Mouse (Mus musculus) myocyte (in vitro differentiated cells): ENCODE data around the gene St3gal5. TPM values are rescaled to one million over a fixed set of nuclear protein-coding genes. Genes with fewer than 3 reads are reported as not detected.

ENCODE experiments used
- H3K27me3 ChIP-seq: one replicate; pipeline ENCODE4 v1.6.1; 2011; ENCODE audit not compliant: control insufficient read depth, insufficient read depth, insufficient read length
- H3K36me3 ChIP-seq: one replicate; pipeline ENCODE4 v1.6.1; 2011; ENCODE audit not compliant: control insufficient read depth, insufficient read depth
- H3K4me2 ChIP-seq: one replicate; pipeline ENCODE4 v1.6.1; 2011; ENCODE audit warnings: low read depth, control low read depth
- H3K4me3 ChIP-seq: one replicate; pipeline ENCODE4 v1.5.1; 2011; ENCODE audit warnings: mild to moderate bottlenecking, control low read depth, moderate library complexity
- H3K79me2 ChIP-seq: one replicate; pipeline ENCODE4 v1.6.1; 2011; ENCODE audit not compliant: control insufficient read depth, insufficient read depth
- H3ac ChIP-seq: one replicate; pipeline ENCODE4 v1.6.1; 2011; ENCODE audit not compliant: control insufficient read depth, insufficient read length
- CEBPB ChIP-seq: IDR thresholded peaks from 2 replicates; pipeline ENCODE4 v1.6.1; 2011; ENCODE audit warnings: mild to moderate bottlenecking, moderate library complexity; ENCODE audit not compliant: poor library complexity, insufficient read depth, severe bottlenecking
- E2F4 ChIP-seq: IDR thresholded peaks from one replicate; pipeline ENCODE4 v1.6.1; 2011; ENCODE audit warnings: mild to moderate bottlenecking, control low read depth, moderate library complexity; ENCODE audit not compliant: insufficient read depth
- MAX ChIP-seq: IDR thresholded peaks from one replicate; pipeline ENCODE4 v1.6.1; 2011; ENCODE audit warnings: low read depth, mild to moderate bottlenecking, control low read depth
- MYOD1 ChIP-seq, 3 experiments: IDR thresholded peaks; one replicate each; pipeline ENCODE4 v1.6.1; 2011; ENCODE audit warnings: control low read depth in 2 of 3, low read depth in 2 of 3, mild to moderate bottlenecking in 2 of 3, moderate library complexity in 1 of 3; ENCODE audit not compliant: insufficient read length in 2 of 3, control insufficient read depth in 1 of 3
- MYOG ChIP-seq, 3 experiments: IDR thresholded peaks; one replicate each; pipeline ENCODE4 v1.6.1; 2011; ENCODE audit warnings: control low read depth in 2 of 3, low read depth in 2 of 3, mild to moderate bottlenecking in 2 of 3; ENCODE audit not compliant: insufficient read length in 2 of 3, control insufficient read depth in 1 of 3, insufficient read depth in 1 of 3
- POLR2A ChIP-seq: IDR thresholded peaks from one replicate; pipeline ENCODE4 v1.6.1; 2011; ENCODE audit warnings: low read depth, mild to moderate bottlenecking, control low read depth, moderate library complexity; ENCODE audit not compliant: insufficient read length
- POLR2AphosphoS2 ChIP-seq: IDR thresholded peaks from one replicate; pipeline ENCODE4 v1.6.1; 2011; ENCODE audit warnings: low read depth, control low read depth; ENCODE audit not compliant: insufficient read length
- REST ChIP-seq: IDR thresholded peaks from one replicate; pipeline ENCODE4 v1.6.1; 2011; ENCODE audit warnings: mild to moderate bottlenecking, control low read depth, moderate library complexity; ENCODE audit not compliant: insufficient read depth, insufficient read length
- SRF ChIP-seq: IDR thresholded peaks from one replicate; pipeline ENCODE4 v1.6.1; 2011; ENCODE audit warnings: low read depth; ENCODE audit not compliant: control insufficient read depth, insufficient read length
- TCF12 ChIP-seq: IDR thresholded peaks from one replicate; pipeline ENCODE4 v1.6.1; 2011; ENCODE audit warnings: mild to moderate bottlenecking, control low read depth; ENCODE audit not compliant: poor library complexity, insufficient read depth, severe bottlenecking
- TCF3 ChIP-seq: IDR thresholded peaks from one replicate; pipeline ENCODE4 v1.6.1; 2011; ENCODE audit warnings: low read depth, control low read depth; ENCODE audit not compliant: insufficient read length
- USF1 ChIP-seq: IDR thresholded peaks from one replicate; pipeline ENCODE4 v1.6.1; 2011; ENCODE audit warnings: low read depth, mild to moderate bottlenecking, control low read depth, moderate library complexity
- polyA plus RNA-seq: library from polyadenylated mRNA; unstranded; fragments of >200 nt; fragmentation: generic; extraction: Trizol; gene quantifications from one replicate; pipeline ENCODE4 v1.2.1, GENCODE M21; 2012; ENCODE audit warnings: missing spikeins

The St3gal5 gene
- polyA plus RNA-seq, 1 experiment = 94.5 TPM

DNA sequence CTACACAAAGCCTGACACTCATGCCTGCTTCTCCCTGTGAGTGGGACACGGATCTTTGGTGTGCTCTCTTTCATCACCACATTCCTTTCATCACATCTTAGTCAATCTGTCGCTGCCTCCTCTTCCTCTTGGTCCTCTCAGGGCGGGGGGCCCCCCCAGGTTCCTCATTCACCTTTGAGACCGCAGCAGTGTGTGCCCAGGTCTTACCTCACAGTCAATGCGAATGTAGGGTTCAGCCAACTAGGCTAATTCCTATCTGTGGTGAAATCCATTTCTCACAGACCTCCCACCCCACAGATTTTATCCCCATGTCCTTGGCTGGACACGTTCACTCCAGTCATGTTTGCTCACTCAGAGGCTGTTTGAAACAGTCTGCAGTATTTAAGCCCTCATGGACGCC, 17.5 kb downstream of the St3gal5 start:
- TF ChIP-seq TCF3 (no peak), E2F4 (no peak), POLR2A (no peak), REST (no peak), SRF (no peak), USF1 (no peak), CEBPB (no peak), POLR2AphosphoS2 (no peak), MYOG (IDR thresholded peaks at IDR 0.05; ENCODE audit: control insufficient read depth in 1 of 3, insufficient read depth in 1 of 3, insufficient read length in 2 of 3, low read depth in 2 of 3) (no peak), MAX (no peak), MYOD1 (IDR thresholded peaks at IDR 0.05; ENCODE audit: control insufficient read depth in 1 of 3, insufficient read length in 2 of 3, low read depth in 2 of 3) (no peak), TCF12 (no peak)
- no peak overlapping the region for H3K4me3 ChIP-seq
- H3K36me3 ChIP-seq = peaks cover 5% of the 10 kb centered on the region

DNA sequence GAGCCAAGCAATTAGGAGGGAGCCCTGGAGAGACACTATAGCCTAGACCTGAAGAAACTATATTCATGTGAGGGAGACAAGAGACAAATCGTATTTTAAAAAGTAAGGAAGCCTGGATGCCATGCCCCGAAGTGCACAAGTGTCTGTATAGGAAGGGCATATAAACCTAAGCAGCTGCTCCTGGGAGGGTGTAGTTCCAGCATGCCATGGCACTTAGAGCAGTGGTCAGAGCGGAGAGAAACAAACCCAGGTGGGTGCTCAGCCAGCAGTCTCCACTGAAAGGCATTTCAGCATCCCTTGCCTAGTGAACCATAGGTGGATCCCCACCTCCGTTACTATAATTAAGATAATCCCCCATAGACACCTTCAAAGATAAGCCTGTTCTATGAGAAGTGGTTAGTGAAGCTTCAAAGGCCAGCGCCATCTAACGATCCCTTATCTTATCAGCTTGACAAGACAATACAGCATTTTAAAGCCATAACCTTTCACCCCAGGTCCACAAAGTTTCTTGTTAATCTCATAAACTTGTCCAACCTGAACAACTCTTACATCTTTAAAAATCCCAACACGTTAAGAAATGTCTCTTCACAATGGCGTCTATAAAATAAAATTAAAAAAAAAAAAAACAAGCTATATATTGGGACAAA, 20.1 kb downstream of the St3gal5 start:
- Histone ChIP-seq H3K4me2 (peak overlapping the region; percentile 20), H3ac (no peak overlapping the region), H3K4me3 (no peak overlapping the region), H3K79me2 (peaks cover 78% of the 10 kb centered on the region), H3K36me3 (peaks cover 5% of the 10 kb centered on the region), H3K27me3 (no peaks in the 10 kb centered on the region)
- TF ChIP-seq MYOG (IDR thresholded peaks at IDR 0.05; ENCODE audit: control insufficient read depth in 1 of 3, insufficient read depth in 1 of 3, insufficient read length in 2 of 3, low read depth in 2 of 3) = peak in 1 of 3 experiments; percentile 61
- peak in 1 of 3 experiments; percentile 52 for TF ChIP-seq MYOD1 (IDR thresholded peaks at IDR 0.05; ENCODE audit: control insufficient read depth in 1 of 3, insufficient read length in 2 of 3, low read depth in 2 of 3)
- TF ChIP-seq POLR2A = no peak
- TF ChIP-seq POLR2AphosphoS2 = no peak

More for the DNA sequence above, 17.5 kb downstream of the St3gal5 start:
- no peaks in the 10 kb centered on the region for H3K27me3 ChIP-seq
- H3ac ChIP-seq = no peak overlapping the region
- no peak overlapping the region for H3K4me2 ChIP-seq
- H3K79me2 ChIP-seq = peaks cover 78% of the 10 kb centered on the region

DNA sequence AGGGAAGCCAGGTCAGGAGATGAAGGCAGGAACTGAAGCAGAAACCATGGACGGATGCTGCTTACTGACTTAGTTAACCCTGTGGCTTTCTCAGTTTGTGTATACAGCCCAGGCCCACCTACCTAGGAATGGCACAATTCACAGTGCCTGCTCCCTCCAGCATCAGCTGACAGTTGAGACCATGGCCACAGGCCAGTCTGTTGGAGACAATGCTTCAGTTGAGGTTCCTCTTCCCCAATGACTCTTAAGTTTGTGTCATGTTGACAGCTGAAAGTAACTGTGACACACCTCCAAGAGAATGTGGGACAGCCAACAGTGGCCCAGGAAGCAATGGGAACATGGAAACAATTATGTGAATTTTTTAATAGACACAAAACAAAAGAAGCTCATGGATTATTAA, 22.5 kb downstream of the St3gal5 start:
- Histone ChIP-seq H3K4me2 (no peak overlapping the region), H3K36me3 (peaks cover 5% of the 10 kb centered on the region), H3K79me2 (peaks cover 65% of the 10 kb centered on the region), H3K27me3 (no peaks in the 10 kb centered on the region), H3ac (no peak overlapping the region), H3K4me3 (no peak overlapping the region)
- TF ChIP-seq POLR2A (no peak), SRF (no peak), USF1 (no peak), TCF12 (no peak), MYOD1 (IDR thresholded peaks at IDR 0.05; ENCODE audit: control insufficient read depth in 1 of 3, insufficient read length in 2 of 3, low read depth in 2 of 3) (no peak), MYOG (IDR thresholded peaks at IDR 0.05; ENCODE audit: control insufficient read depth in 1 of 3, insufficient read depth in 1 of 3, insufficient read length in 2 of 3, low read depth in 2 of 3) (no peak), TCF3 (no peak)

DNA sequence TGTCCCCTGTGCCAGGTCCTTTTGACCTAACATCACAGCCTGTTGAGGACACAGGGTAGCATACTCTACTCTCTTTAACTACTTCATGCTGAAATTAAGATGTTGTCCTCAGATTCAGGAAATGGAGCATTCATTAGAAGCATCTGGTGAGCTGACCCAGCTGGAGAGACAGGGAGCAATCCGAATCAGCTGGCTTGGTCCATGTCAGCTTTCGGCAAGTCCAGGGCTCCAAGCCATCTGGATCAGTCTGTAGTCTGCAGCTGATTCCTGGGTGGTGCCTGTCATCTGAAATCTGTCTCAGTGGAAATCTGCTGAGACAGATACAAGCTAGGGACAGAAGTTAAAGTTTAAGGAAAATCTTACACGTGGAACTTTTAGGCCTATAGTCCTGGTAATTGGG, 23.9 kb downstream of the St3gal5 start:
- H3K4me3 ChIP-seq = no peak overlapping the region
- H3K79me2 ChIP-seq = peaks cover 54% of the 10 kb centered on the region
- no peaks in the 10 kb centered on the region for H3K36me3 ChIP-seq
- TF ChIP-seq MYOD1 (IDR thresholded peaks at IDR 0.05; ENCODE audit: control insufficient read depth in 1 of 3, insufficient read length in 2 of 3, low read depth in 2 of 3) (peak in 1 of 3 experiments; percentile 36), MYOG (IDR thresholded peaks at IDR 0.05; ENCODE audit: control insufficient read depth in 1 of 3, insufficient read depth in 1 of 3, insufficient read length in 2 of 3, low read depth in 2 of 3) (peak in 1 of 3 experiments; percentile 41), MAX (no peak)
- H3ac ChIP-seq = no peak overlapping the region
- peak overlapping the region; percentile 33 for H3K4me2 ChIP-seq
- no peaks in the 10 kb centered on the region for H3K27me3 ChIP-seq

DNA sequence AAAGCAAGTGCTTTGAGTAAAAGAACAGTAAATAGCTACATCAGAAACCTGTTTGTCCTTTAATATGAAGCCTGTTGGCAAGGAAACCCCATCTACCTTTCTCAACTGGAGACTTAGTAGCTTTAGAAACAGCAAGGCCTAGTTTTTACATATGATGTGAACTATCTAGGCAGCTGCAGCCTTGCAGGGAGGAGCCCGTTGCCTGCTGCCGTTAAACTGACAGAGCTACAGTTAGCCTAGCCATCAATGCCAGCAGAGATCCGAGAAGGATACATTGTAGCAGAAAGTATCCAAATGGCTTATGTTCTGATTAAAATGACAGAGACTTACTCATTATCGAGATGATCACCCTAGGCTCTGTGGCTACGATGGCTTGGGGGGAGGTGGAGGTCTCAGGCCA, 25.1 kb downstream of the St3gal5 start:
- Histone ChIP-seq H3K79me2 (peaks cover 42% of the 10 kb centered on the region), H3K27me3 (no peaks in the 10 kb centered on the region), H3K4me2 (no peak overlapping the region), H3K4me3 (no peak overlapping the region), H3K36me3 (no peaks in the 10 kb centered on the region), H3ac (no peak overlapping the region)
- TF ChIP-seq USF1 (no peak), MAX (no peak), SRF (no peak)
